Mouse (Mus musculus) hematopoietic stem cell, adult 5-6 weeks (primary cell): ENCODE data around the gene Cst12. TPM values are rescaled to one million over a fixed set of nuclear protein-coding genes. Genes with fewer than 3 reads are reported as not detected.
"Not testable (repeated sequence)": the region's sequence is repeated elsewhere in the genome, so short reads cannot be mapped to it uniquely, and the experiment has no call there.

Source experiments
- ATAC-seq, 2 experiments: fragments of 125-278 bp in 1 of 2; replicated peaks in 1 of 2; 2 replicates each; pipeline ENCODE4 v1.8.0; 2016 to 2017; ENCODE audit warnings: inconsistent platforms in 2 of 2, mild to moderate bottlenecking in 2 of 2, moderate number of reproducible peaks in 2 of 2, low read depth in 1 of 2, moderate TSS enrichment in 1 of 2; ENCODE audit not compliant: low FRiP score in 2 of 2, poor library complexity in 2 of 2, severe bottlenecking in 2 of 2, insufficient read depth in 1 of 2, low TSS enrichment in 1 of 2
- total RNA-seq: library from RNA; stranded (forward); fragments of 172-1452, 232-1000 nt; gene quantifications from 2 replicates; pipeline ENCODE4 v1.2.3, GENCODE M21; 2017

Cst12 gene
- not detected in 2 replicates for total RNA-seq

DNA sequence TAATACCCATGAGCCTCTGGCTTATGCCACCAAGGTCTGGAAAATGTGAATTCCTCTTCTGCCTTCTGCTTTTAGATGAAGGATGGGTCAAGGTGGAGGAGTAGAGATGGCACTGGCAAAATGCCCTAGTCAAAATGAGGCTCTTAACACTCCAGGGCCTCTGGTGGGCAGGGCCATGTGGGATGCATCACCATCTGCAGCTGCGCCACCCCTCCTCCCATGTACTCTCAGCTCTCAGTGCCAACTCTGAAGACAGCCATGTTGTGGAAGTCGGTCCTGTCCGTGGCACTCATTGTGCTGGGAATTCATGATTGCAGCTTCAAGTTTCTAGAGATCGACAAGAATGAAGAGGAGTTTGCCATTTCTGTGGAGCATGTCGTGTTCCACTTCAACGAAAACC is at the start of gene Cst12:
Gene Cst12, plus strand, starts transcription at position 220 of the 400 bp plus-strand sequence.
- ATAC-seq, result no peak

DNA sequence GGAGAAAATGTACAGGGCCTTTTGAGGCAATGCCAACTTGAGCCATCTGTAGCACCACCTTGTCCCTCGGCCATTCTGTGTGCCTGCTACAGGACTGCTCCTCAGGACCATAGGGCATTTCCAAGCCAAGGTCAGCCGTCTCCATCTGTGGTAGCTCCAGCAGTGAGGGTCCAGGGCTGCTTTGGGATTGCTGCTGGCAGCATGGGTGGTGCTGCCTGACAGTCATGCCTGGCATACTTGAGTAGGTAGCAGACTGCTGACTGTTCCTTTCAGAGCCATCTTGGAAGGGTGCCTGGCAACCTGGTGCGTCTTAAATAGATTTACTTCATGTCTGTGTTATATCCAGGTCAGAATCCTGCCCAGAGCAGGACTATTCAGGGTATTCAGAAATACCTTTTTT is 46.2 kb upstream of the Cst12 start:
- no peak for ATAC-seq

- ATAC-seq, result no peak
Observed at GRCm38 (mm10) chr2:148743846-148744407, 45.2 kb upstream of the Cst12 start.

- ATAC-seq, result no peak
Observed at GRCm38 (mm10) chr2:148750058-148750457, 39.1 kb upstream of the Cst12 start, which contains the start of gene Cstl1. TSS of gene Cstl1 (plus strand) at chr2:148750358.

DNA sequence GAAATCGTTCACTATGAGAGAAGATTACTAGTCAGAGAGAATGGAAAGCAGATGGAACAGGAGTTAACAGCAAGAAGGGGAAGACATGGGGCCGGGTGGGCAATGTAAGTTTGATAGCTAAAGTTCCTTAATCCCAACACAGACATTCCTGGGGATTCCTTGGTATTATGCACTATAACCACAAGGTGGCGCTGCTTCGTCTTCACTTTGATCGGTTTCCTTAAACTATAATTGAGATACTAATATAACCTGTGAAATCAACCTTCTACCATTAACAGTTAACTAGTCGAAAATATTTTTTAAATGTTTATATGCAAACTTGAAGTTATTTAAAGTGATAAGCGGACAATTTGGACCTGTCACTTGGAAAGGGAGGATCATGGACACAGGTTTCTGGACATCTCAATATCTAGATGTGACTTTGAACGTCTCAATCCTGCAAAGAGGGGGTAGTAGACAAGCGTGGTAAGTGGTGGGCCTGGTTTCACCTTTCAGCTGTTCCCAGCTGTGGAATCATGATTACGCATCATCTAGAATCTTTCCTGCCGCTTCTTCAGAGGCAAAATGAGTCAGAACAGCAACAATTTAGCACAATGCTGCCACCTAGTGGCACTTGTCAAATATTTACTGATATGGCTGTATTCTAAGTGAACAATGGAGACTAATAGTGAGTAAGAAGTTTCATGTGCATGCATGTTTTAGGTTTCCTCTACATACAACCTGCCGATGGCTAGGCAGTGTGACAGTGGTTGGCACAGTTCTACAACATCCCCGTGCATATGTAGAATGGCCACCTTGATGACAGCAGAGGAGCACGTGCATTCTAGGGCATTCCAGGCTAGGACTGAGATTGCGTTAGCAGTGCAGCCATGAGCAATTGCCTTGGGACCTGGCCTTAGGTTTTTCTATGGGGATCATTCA is 37.0 kb upstream of the Cst12 start:
- ATAC-seq, result peak; percentile 87

- ATAC-seq, result peak in 1 of 2 experiments; percentile 36; a peak in 1 of 4 replicates
Observed at GRCm38 (mm10) chr2:148754310-148754846, 34.8 kb upstream of the Cst12 start.

DNA sequence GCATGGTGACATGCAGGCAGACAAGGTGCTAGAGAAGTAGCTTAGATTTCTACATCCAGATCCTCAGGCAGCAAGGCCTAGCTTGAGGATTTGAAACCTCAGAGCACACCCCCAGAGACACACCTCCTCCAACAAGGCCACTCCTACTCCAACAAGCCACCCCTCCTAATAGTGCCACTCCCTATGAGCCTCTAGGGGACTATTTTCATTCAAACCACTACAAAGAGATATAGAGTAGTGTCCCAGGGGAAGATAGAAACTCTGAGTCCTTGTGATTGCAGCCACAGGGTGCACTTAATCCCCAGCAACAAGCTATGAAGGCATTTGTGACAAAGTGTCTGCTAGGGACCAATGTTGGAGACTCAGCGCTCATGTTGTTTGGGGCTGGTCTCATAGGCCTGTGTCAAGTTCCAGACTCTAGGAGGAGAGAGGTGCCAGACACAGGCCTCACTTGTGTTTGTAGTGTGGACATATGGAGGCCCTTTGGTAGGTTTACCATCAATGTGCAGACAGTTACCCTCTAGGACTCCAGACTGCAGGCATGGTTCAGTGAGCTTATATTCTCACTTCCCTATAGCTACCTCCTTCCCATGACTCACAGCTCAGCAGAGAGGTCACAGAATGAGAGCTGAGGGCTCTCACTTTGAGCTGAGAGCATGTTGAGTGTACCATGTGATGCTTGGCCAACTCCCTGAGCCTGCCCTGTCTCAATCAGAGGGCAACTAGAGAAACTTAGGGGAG is 25.3 kb upstream of the Cst12 start:
- no peak for ATAC-seq

DNA sequence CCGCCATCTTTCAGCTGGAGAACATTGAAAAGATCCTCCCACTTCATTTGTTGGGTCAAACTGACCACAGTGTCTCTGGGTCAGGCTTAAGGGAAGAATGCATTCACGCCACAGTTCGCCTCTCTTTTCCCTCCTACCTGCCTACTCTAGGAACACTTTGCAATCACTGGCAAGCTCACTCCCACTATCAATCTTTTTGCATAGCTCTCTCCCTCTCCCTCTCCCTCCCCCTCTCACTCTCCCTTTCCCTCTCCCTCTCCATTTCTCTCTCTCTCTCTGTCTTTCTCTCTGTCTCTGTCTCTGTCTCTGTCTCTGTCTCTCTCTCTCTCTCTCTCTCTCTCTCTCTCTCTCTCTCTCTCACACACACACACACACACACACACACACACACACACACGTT is 17.8 kb upstream of the Cst12 start, which contains the start of gene Cst11:
Gene Cst11, minus strand, starts transcription at position 101 of the 400 bp plus-strand sequence.
- ATAC-seq, result not testable (repeated sequence)

GRCm38 (mm10) chr2:148781709-148782108 is 7.5 kb upstream of the Cst12 start, which contains the start of gene 8030411F24Rik:
TSS of gene 8030411F24Rik (plus strand) at chr2:148782009.
- no peak for ATAC-seq

- ATAC-seq, result no peak
Observed at GRCm38 (mm10) chr2:148798485-148798884, 9.3 kb downstream of the Cst12 start, which contains the start of gene Cst8. TSS of gene Cst8 (plus strand) at chr2:148798785.

DNA sequence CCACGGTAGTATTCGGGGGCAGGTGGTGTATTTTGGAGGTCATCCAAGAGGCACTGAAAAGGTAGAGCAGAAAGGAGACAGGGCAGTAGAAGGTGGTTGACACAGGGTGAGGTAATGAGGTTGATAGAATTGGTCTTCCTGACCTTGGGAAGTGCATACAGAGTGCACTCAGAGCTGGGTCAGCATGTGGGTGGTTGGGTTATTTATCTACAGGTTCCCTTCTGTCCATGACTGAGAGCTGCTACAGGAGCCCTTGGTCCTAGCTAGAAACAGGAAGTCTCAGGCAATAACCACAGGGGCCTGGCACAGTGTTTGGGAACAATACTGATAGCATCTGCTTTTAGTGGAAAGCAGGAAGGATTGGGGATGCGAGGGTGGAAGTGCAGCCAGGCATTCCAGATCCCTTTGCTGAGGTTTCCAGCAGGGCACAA is 12.3 kb downstream of the Cst12 start:
- ATAC-seq, result peak; percentile 29 to 71; a peak in 3 of 4 replicates

- ATAC-seq, result no peak
Observed at GRCm38 (mm10) chr2:148806696-148807095, 17.5 kb downstream of the Cst12 start.

GRCm38 (mm10) chr2:148819909-148820308 is 30.7 kb downstream of the Cst12 start, which contains the start of gene Cst13:
TSS of gene Cst13 (plus strand) at chr2:148820081.
- ATAC-seq, result no peak

- ATAC-seq, result no peak
Observed at GRCm38 (mm10) chr2:148825986-148826385, 36.8 kb downstream of the Cst12 start.

DNA sequence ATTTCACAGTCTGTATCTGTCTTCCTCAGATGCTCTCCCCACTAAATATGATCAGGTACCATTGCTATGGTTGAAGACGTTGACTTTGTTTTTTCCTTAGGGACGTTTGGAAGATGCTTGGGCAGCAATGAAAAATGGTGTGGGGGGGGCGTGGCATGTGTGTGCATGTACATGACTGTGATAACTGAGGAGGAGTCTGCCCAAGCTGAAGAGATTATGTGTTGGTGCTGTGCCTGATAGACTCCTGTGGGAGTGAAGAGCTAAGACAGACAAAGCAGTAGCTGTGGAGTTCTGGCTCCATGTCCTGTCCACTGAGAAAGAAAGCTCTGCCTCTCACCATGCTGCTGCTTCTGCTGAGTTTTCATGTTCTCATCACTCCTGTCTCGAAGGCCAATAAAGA is 45.8 kb downstream of the Cst12 start, which contains the start of gene Cst9:
Gene Cst9, plus strand, starts transcription at position 236 of the 400 bp plus-strand sequence.
- ATAC-seq, result no peak

GRCm38 (mm10) chr2:148838075-148838777 is 49.1 kb downstream of the Cst12 start:
- no peak for ATAC-seq

- no peak for ATAC-seq
Observed at GRCm38 (mm10) chr2:148839224-148839623, 50.1 kb downstream of the Cst12 start.
